Mouse (Mus musculus) embryonic facial prominence, embryonic 13.5 days (tissue): ENCODE measurements at regions not wholly inside any gene's neighbourhood (a gene's known extent, or its start where the extent isn't known, plus 50 kb on each side); places are given as distances from the start of the nearest gene placed in this dataset.

Source experiments
- ATAC-seq: fragments of 200-750 bp; cut with Nextera tagmentation; 2 replicates; pipeline ENCODE4 v1.8.0; 2017; ENCODE audit warnings: low read depth; ENCODE audit not compliant: insufficient number of reproducible peaks, insufficient read depth, low FRiP score, low TSS enrichment
- H3K27ac ChIP-seq: fragments of 300-500 bp; sonication (generic); 2 replicates; pipeline ENCODE4 v1.5.1; 2015; ENCODE audit warnings: moderate library complexity, mild to moderate bottlenecking, inconsistent platforms
- H3K27me3 ChIP-seq: fragments of 300-500 bp; sonication (generic); 2 replicates; pipeline ENCODE4 v1.6.1; 2015; ENCODE audit warnings: mild to moderate bottlenecking, inconsistent platforms
- H3K36me3 ChIP-seq: fragments of 300-500 bp; sonication (generic); 2 replicates; pipeline ENCODE4 v1.6.1; 2015; ENCODE audit warnings: mild to moderate bottlenecking, inconsistent platforms
- H3K4me1 ChIP-seq: fragments of 300-500 bp; sonication (generic); 2 replicates; pipeline ENCODE4 v1.6.1; 2015; ENCODE audit warnings: inconsistent platforms
- H3K4me2 ChIP-seq: fragments of 300-500 bp; sonication (generic); 2 replicates; pipeline ENCODE4 v1.6.1; 2015; ENCODE audit warnings: moderate library complexity, mild to moderate bottlenecking, inconsistent platforms
- H3K4me3 ChIP-seq: fragments of 300-500 bp; sonication (generic); 2 replicates; pipeline ENCODE4 v1.5.1; 2015; ENCODE audit warnings: mild to moderate bottlenecking, inconsistent platforms
- H3K9ac ChIP-seq: fragments of 300-500 bp; sonication (generic); 2 replicates; pipeline ENCODE4 v1.6.1; 2015; ENCODE audit warnings: mild to moderate bottlenecking, inconsistent platforms
- H3K9me3 ChIP-seq: fragments of 300-500 bp; sonication (generic); 2 replicates; pipeline ENCODE4 v1.6.1; 2016; ENCODE audit warnings: inconsistent platforms
- WGBS: fragments of 180-500 bp; shearing (Covaris S2); methylation state at CpG from one replicate; pipeline ENCODE4 v1.1.7; 2015; ENCODE audit warnings: mixed read lengths; 5-methylcytosine and 5-hydroxymethylcytosine counted together

DNA sequence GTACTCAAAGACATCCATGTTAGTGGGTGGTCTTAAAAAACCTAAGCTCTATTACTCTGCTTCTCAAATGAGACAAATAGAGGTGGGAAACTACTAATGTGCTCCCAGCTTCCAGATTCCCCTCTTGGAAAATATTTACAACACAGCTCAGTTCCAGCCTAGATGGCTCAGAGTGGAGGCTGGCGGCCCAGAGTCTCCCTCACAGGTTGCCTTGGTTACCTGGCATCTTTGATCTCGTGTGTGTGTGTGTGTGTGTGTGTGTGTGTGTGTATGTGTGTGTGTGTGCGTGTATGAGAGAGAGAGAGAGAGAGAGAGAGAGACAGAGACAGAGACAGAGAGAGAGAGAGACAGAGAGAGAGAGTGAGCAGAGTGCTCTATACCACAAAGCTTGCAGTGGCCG lies 82.2 kb downstream of the E030025P04Rik start:
- no peak overlapping the region for H3K4me3 ChIP-seq
- H3K27ac ChIP-seq = no peak overlapping the region
- ATAC-seq = no peak
- no peaks in the 10 kb centered on the region for H3K36me3 ChIP-seq
- no peaks in the 10 kb centered on the region; the same call in 1 of the 2 replicates for H3K9me3 ChIP-seq
- H3K9ac ChIP-seq = no peak overlapping the region
- no peak overlapping the region for H3K4me2 ChIP-seq
- H3K4me1 ChIP-seq = no peaks in the 10 kb centered on the region
- 82% methylated on average over 4 of the region's 4 CpGs for WGBS
- H3K27me3 ChIP-seq = no peaks in the 10 kb centered on the region

DNA sequence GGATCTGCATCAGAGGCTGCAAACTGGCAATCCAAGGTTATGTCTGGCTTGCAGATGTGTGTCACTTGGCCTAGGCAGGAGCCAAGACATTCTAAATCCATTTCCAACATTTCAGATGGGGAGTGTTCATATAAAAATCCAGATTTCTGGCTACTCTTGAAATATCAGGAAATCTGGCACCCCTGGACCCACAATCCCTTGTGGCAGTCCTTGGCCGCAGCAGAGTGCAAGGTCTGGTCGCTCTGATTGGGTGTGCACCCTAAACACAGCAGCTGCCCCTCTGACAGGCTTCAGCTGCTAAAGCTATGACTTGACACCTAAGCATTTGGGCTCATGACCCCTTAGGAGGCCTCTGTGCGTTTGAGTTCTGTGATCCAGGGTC lies 83.7 kb downstream of the E030025P04Rik start:
- H3K4me2 ChIP-seq = no peak overlapping the region
- H3K9me3 ChIP-seq = no peaks in the 10 kb centered on the region; the same call in 1 of the 2 replicates
- H3K9ac ChIP-seq = no peak overlapping the region
- no peak overlapping the region for H3K27ac ChIP-seq
- H3K36me3 ChIP-seq = no peaks in the 10 kb centered on the region
- no peak for ATAC-seq
- 81% methylated on average over 3 of the region's 3 CpGs for WGBS
- H3K4me3 ChIP-seq = no peak overlapping the region
- H3K4me1 ChIP-seq = no peaks in the 10 kb centered on the region
- H3K27me3 ChIP-seq = no peaks in the 10 kb centered on the region

DNA sequence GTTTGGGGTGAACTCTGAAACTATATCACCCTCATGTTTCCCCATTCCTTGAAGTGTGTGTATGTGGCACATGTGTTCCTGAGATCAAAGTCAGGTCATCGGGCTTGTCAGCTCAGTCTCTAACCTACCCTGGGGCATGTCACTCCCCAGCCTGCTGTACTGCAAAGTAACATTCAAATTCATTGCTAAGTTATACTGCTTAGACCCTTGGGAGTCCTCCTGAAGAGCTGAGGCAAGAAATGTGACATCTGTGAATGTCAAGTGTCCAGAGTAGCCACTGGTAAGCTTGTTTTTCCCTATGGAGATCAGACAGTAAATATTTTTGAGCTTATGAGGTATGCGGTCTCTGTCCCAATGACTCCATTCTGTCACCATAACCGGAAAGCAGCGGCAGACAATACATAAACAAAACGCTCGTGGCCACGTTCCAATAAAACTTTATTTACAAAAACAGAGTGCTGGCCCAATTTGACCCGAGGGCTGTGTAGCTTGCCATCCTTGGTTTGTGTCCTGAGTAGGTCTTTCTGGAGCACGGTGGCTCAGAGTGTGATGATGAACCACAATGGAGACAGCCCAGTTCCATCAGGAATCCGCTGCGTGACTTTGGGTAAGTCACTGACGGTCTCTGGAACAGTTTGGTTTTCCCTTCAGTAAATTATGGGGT lies 84.2 kb downstream of the E030025P04Rik start:
- Histone ChIP-seq H3K4me2 (no peak overlapping the region), H3K4me1 (no peaks in the 10 kb centered on the region), H3K4me3 (no peak overlapping the region), H3K9me3 (no peaks in the 10 kb centered on the region; the same call in 1 of the 2 replicates), H3K36me3 (no peaks in the 10 kb centered on the region), H3K9ac (no peak overlapping the region), H3K27ac (no peak overlapping the region), H3K27me3 (no peaks in the 10 kb centered on the region)
- ATAC-seq = no peak
- WGBS = 86% methylated on average over 12 of the region's 12 CpGs

DNA sequence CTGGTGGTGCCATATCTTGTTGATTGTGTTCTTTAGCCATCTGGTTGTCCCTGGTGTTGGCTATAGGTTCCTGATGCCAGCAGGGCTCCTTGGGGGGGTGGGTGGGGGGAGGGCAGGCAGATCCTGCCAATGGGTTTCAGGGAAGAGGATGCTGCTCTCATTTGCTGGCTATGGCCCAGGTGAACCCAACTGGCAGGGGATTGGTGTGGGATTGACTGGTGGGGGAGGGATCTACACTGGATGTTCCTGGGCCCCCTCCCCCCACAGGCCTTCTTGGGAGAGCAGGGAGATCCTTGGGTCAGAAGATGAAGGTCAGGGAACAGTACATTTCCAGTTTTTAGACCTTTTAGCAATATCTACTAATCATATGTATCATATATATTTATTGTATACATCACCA lies 86.1 kb downstream of the E030025P04Rik start:
- Histone ChIP-seq H3K27ac (no peak overlapping the region), H3K4me1 (no peaks in the 10 kb centered on the region), H3K36me3 (no peaks in the 10 kb centered on the region), H3K9me3 (no peaks in the 10 kb centered on the region; the same call in 1 of the 2 replicates), H3K4me3 (no peak overlapping the region), H3K9ac (no peak overlapping the region), H3K4me2 (no peak overlapping the region), H3K27me3 (no peaks in the 10 kb centered on the region)
- no peak for ATAC-seq

DNA sequence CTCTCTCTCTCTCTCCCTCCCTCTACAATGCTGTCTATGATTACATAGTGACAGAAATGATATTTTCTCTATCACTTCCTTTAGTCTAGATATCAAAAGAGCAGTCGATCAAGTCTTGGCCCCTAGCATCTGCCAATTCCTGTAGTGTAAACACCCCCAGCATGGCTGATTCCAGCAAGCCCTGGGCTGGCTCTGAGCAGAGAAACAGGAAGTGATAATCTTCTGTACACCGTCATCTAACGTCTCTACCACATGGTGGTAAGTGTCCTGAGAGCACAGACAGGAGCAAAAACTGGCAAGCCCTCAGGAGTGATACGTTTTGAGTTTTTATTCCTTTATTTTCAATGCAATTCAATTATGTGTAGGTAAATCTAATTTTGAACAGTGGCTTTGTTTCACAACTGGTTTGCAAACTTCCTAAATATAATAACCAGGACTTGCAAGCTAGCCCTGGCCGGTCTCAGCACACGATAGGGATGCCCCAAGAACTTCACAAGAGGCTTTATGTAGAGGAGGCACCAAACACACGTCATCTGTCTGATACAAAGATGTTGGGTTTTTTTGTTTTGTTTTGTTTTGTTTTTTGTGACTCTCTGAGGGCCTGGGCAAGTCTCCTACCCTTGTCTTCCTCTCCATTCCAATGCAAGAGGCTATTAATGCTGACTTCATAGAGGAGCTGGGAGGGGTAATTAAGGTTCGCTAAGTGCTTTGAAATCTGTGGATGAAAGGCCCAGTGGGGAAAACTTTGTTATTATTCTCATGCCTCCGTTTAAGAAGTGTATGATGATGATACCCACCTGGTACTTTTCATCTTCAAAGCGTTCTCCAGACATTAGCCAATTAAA lies 95.7 kb downstream of the E030025P04Rik start:
- ATAC-seq = no peak
- no peaks in the 10 kb centered on the region for H3K27me3 ChIP-seq
- no peaks in the 10 kb centered on the region for H3K36me3 ChIP-seq
- no peaks in the 10 kb centered on the region for H3K4me1 ChIP-seq
- WGBS = 64% methylated on average over 10 of the region's 10 CpGs
- H3K9ac ChIP-seq = no peak overlapping the region
- no peak overlapping the region for H3K27ac ChIP-seq
- H3K9me3 ChIP-seq = no peaks in the 10 kb centered on the region
- no peak overlapping the region for H3K4me3 ChIP-seq
- H3K4me2 ChIP-seq = no peak overlapping the region

DNA sequence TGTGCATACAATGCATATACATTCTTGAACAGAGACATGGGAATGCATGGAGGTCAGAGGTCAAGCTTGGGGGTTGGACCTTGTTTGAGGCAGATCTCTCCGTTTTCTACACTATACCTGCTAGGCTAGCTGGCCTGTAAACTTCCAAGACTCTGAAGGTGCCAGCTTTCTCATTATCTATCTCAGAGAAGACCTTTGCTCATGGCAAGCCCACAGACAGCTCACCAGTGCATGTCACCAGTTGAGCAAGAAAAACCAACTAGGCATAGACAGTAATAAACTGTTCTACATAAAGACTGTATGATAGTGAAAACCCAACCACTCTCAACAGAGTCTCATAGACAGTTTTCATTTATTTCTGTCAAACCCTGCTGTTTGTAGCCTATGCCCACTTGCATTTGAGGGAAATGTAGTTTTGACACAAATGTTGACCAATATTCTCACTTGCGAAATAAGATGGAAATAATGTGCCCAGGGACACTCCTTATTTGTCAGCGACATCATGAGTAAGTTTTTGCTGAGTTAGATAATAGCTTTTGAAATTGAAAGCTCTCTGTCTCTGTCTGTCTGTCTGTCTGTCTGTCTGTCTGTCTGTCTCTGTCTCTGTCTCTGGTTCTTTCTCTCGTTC lies 96.6 kb downstream of the E030025P04Rik start:
- WGBS = 88% methylated on average over 4 of the region's 4 CpGs
- Histone ChIP-seq H3K4me3 (no peak overlapping the region), H3K4me2 (no peak overlapping the region), H3K4me1 (no peaks in the 10 kb centered on the region), H3K27ac (no peak overlapping the region), H3K36me3 (no peaks in the 10 kb centered on the region), H3K27me3 (no peaks in the 10 kb centered on the region), H3K9me3 (no peaks in the 10 kb centered on the region), H3K9ac (no peak overlapping the region)
- no peak for ATAC-seq

DNA sequence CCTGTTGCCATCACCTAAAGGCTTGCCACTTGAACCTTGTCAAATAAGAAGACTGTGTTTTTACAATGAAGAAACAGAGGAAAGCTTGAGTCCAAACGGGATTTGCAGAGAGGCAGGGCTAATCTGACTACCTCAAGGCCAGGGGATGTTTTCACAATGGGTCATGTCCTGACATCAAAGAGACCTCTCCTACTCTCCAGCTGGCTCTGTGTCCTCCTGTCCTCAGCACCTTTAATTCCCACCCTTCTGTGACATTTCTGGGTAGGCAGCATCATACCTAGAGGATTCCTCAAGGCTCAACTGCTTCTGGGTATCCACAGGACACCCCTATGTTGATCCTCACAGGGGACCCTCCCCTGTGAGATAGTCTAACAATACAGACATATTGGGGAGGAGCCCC lies 97.7 kb downstream of the E030025P04Rik start:
- ATAC-seq = no peak
- no peak overlapping the region for H3K4me3 ChIP-seq
- no peak overlapping the region for H3K9ac ChIP-seq
- H3K4me1 ChIP-seq = 0 out of 2 replicates have a peak, but pooled peaks cover under 1% of the 10 kb centered on the region
- WGBS = 47% methylated on average over 1 of the region's 1 CpGs
- no peaks in the 10 kb centered on the region for H3K27me3 ChIP-seq
- H3K27ac ChIP-seq = no peak overlapping the region
- H3K36me3 ChIP-seq = no peaks in the 10 kb centered on the region
- no peaks in the 10 kb centered on the region for H3K9me3 ChIP-seq
- no peak overlapping the region for H3K4me2 ChIP-seq

DNA sequence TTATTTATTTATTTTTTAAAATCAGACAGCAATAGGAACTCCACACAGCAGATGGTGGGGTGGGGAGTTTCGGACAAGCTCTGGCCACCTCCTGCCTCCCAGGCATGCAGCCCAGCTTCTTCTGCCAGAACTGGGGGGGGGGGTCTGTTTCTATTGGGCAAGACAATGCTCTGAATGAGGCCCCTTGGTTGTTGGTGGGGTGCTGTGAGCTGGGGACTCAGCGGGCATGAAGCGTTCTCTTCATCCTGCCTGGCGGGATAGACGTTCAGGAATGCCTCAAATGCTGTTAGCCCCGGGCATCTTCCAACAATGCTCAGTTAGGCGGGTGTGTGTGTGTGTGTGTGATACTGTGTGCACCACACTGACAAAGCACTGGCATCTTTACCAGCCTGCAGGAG lies 103.7 kb downstream of the E030025P04Rik start:
- Histone ChIP-seq H3K27ac (no peak overlapping the region), H3K4me1 (peaks cover 24% of the 10 kb centered on the region), H3K36me3 (no peaks in the 10 kb centered on the region), H3K4me3 (no peak overlapping the region), H3K4me2 (no peak overlapping the region), H3K27me3 (no peaks in the 10 kb centered on the region), H3K9ac (no peak overlapping the region), H3K9me3 (no peaks in the 10 kb centered on the region)
- WGBS = 44% methylated on average over 7 of the region's 7 CpGs
- no peak for ATAC-seq

DNA sequence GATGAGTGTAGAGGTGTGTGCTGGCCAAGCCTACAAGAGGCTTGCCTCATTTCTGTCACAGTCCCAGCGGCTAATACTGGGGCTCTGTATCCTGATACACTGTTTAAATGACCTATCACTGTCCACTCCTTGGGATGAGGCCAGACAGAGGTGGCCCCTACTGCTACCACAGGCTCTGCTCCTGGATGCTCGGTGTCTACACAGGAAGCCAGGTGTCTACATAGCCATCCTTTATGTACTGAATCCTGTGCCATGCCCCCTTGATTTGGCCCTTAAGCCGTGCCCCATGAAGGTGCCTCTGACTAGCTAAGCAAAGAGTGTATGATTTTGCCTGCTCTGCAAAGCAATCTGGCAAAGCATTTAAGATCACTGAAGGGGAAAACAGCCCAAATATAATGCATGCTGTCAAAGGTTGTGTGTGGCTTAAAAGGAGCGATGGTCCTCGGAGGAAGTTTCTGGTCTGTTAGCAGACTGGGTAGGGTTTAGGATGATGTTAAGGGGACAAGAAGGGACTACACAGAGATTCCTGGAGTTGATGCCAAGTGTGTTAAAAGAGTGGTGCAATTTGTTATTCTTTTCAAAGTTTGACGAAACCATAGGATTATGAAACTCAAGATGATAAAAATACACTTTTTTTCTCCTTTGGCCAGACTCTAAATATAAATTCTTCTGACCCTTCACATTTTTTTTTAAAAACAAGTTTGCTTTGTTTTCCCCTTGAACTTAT lies 104.2 kb downstream of the E030025P04Rik start:
- H3K4me2 ChIP-seq = no peak overlapping the region
- H3K9ac ChIP-seq = no peak overlapping the region
- no peak overlapping the region for H3K4me3 ChIP-seq
- WGBS = 75% methylated on average over 6 of the region's 6 CpGs
- no peaks in the 10 kb centered on the region for H3K36me3 ChIP-seq
- H3K27me3 ChIP-seq = no peaks in the 10 kb centered on the region
- H3K9me3 ChIP-seq = no peaks in the 10 kb centered on the region
- H3K27ac ChIP-seq = no peak overlapping the region
- ATAC-seq = no peak
- peaks cover 24% of the 10 kb centered on the region for H3K4me1 ChIP-seq

DNA sequence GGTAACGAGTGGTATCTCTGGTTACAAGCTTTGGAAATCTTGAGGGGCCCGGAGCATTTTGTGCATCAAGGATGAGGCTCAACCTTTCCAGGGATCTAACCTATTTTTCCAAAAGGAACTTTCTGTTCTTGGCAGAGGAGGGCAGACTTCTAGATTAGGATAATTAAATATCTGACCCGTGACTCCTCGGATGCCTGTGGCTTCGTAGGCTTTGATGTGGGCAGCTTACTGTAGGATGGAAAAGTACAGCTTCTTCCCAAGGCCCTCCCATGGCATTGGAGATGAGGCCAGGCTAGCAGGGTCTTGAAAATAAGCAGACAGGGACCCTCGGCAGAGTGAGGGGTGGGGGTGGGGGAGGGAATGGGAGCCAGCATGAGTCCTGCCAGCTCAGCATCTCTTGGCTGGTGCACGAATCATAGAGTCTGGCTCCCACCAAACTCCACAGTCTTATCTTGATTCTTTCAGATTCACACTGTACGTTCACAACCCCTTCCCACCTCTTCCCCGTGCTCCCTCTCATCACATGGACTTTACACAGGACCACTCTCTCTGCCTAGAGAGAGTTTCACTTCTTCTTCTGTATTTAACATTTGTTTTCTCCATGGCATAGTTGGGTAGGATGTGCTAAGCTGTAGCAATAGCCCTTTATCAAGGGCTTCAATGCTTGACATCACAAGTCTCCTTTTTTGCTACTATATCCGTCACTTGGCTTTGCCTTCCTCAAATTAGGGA lies 104.9 kb downstream of the E030025P04Rik start:
- Histone ChIP-seq H3K27ac (no peak overlapping the region; the same call in 1 of the 2 replicates), H3K9ac (no peak overlapping the region), H3K36me3 (no peaks in the 10 kb centered on the region), H3K9me3 (no peaks in the 10 kb centered on the region), H3K4me2 (no peak overlapping the region), H3K27me3 (no peaks in the 10 kb centered on the region), H3K4me1 (peaks cover 25% of the 10 kb centered on the region), H3K4me3 (no peak overlapping the region)
- ATAC-seq = no peak; the same call in 1 of the 2 replicates
- 58% methylated on average over 10 of the region's 10 CpGs for WGBS

DNA sequence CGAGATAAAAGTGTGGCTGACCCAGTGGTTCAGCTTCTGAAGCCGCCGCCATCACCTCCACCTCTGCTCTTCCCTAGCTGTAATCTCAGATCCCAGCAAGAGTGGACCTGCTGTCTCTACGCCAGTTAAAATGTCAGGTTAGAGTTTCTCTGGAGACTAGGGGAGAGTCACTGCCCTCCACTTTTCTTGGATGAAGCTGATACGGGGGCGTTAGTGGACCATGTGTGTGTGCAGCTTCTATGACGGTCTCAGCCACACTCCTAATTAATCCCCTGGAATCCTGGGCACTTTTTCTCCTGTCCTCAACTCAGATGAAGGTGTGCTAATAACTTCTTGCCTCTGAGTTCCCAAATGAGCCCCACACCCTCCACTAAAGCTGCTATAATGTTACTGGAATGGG lies 106.0 kb downstream of the E030025P04Rik start:
- ATAC-seq = no peak
- H3K27ac ChIP-seq = no peak overlapping the region
- H3K4me1 ChIP-seq = peaks cover 31% of the 10 kb centered on the region
- no peak overlapping the region for H3K4me3 ChIP-seq
- H3K36me3 ChIP-seq = no peaks in the 10 kb centered on the region
- no peak overlapping the region for H3K9ac ChIP-seq
- H3K27me3 ChIP-seq = no peaks in the 10 kb centered on the region
- WGBS = 86% methylated on average over 7 of the region's 7 CpGs
- H3K4me2 ChIP-seq = no peak overlapping the region
- no peaks in the 10 kb centered on the region for H3K9me3 ChIP-seq
